Mouse (Mus musculus): ENCODE measurements at regions not wholly inside any gene's neighbourhood (a gene's known extent, or its start where the extent isn't known, plus 50 kb on each side); places are given as distances from the start of the nearest gene placed in this dataset.

GRCm38 (mm10) chr14:71129771-71130211 is 530.2 kb upstream of the Fam160b2 start:
- peak overlapping the region; percentile 88 for H3K27ac ChIP-seq (replicated peaks in 1 of 2; ENCODE audit: control insufficient read depth in 1 of 2, insufficient read depth in 1 of 2, low read depth in 2 of 2, low read length in 2 of 2)
- no peaks in the 10 kb centered on the region for H3K36me3 ChIP-seq (ENCODE audit: control insufficient read depth, insufficient read depth, low read length)
- no peak overlapping the region for H3K9ac ChIP-seq (ENCODE audit: low read length)
- 23% methylated on average over 4 of the region's 4 CpGs for WGBS
- peak; percentile 88 for ATAC-seq (ENCODE audit: insufficient number of reproducible peaks, insufficient read depth, low FRiP score, low read depth)
- peaks cover 16 to 21% of the 10 kb centered on the region in 2 experiments for H3K4me1 ChIP-seq (ENCODE audit: control insufficient read depth in 2 of 2, insufficient read depth in 2 of 2, low read length in 2 of 2)
- no peaks in the 10 kb centered on the region for H3K9me3 ChIP-seq (ENCODE audit: control insufficient read depth, low read length)
- no peak overlapping the region for H3K4me3 ChIP-seq (ENCODE audit: control insufficient read depth in 1 of 2, insufficient read depth in 1 of 2, low read depth in 1 of 2, low read length in 2 of 2)
- H3K27me3 ChIP-seq (ENCODE audit: control insufficient read depth, insufficient read depth, low read length), result no peaks in the 10 kb centered on the region
- H3K4me2 ChIP-seq (ENCODE audit: low read length), result peak overlapping the region; percentile 27

- H3K4me3 ChIP-seq (ENCODE audit: control insufficient read depth in 1 of 2, insufficient read depth in 1 of 2, low read depth in 1 of 2, low read length in 2 of 2), result no peak overlapping the region
- no peak for ATAC-seq (ENCODE audit: insufficient number of reproducible peaks, insufficient read depth, low FRiP score, low read depth)
- H3K27me3 ChIP-seq (ENCODE audit: control insufficient read depth, insufficient read depth, low read length), result no peaks in the 10 kb centered on the region
- no peaks in the 10 kb centered on the region for H3K36me3 ChIP-seq (ENCODE audit: control insufficient read depth, insufficient read depth, low read length)
- H3K9me3 ChIP-seq (ENCODE audit: control insufficient read depth, low read length), result no peaks in the 10 kb centered on the region
- peaks cover 16 to 21% of the 10 kb centered on the region in 2 experiments for H3K4me1 ChIP-seq (ENCODE audit: control insufficient read depth in 2 of 2, insufficient read depth in 2 of 2, low read length in 2 of 2)
- H3K9ac ChIP-seq (ENCODE audit: low read length), result no peak overlapping the region
- H3K27ac ChIP-seq (replicated peaks in 1 of 2; ENCODE audit: control insufficient read depth in 1 of 2, insufficient read depth in 1 of 2, low read depth in 2 of 2, low read length in 2 of 2), result peak overlapping the region; percentile 44 to 88; a peak in 2 of 4 replicates
- 47% methylated on average over 3 of the region's 3 CpGs for WGBS
- H3K4me2 ChIP-seq (ENCODE audit: low read length), result no peak overlapping the region
Measured at GRCm38 (mm10) chr14:71128495-71128894, 528.9 kb upstream of the Fam160b2 start.

GRCm38 (mm10) chr14:71118681-71119080 is 519.0 kb upstream of the Fam160b2 start:
- Histone ChIP-seq H3K27ac (replicated peaks in 1 of 2; ENCODE audit: control insufficient read depth in 1 of 2, insufficient read depth in 1 of 2, low read depth in 2 of 2, low read length in 2 of 2) (no peak overlapping the region), H3K4me1 (ENCODE audit: control insufficient read depth in 2 of 2, insufficient read depth in 2 of 2, low read length in 2 of 2) (no peaks in the 10 kb centered on the region), H3K9ac (ENCODE audit: low read length) (no peak overlapping the region), H3K27me3 (ENCODE audit: control insufficient read depth, insufficient read depth, low read length) (no peaks in the 10 kb centered on the region), H3K4me2 (ENCODE audit: low read length) (no peak overlapping the region), H3K4me3 (ENCODE audit: control insufficient read depth in 1 of 2, insufficient read depth in 1 of 2, low read depth in 1 of 2, low read length in 2 of 2) (no peak overlapping the region), H3K9me3 (ENCODE audit: control insufficient read depth, low read length) (no peaks in the 10 kb centered on the region), H3K36me3 (ENCODE audit: control insufficient read depth, insufficient read depth, low read length) (no peaks in the 10 kb centered on the region)
- ATAC-seq (ENCODE audit: insufficient number of reproducible peaks, insufficient read depth, low FRiP score, low read depth), result no peak
- WGBS, result 46% methylated on average over 7 of the region's 7 CpGs

- Histone ChIP-seq H3K4me1 (ENCODE audit: control insufficient read depth in 2 of 2, insufficient read depth in 2 of 2, low read length in 2 of 2) (no peaks in the 10 kb centered on the region), H3K4me3 (ENCODE audit: control insufficient read depth in 1 of 2, insufficient read depth in 1 of 2, low read depth in 1 of 2, low read length in 2 of 2) (no peak overlapping the region), H3K27me3 (ENCODE audit: control insufficient read depth, insufficient read depth, low read length) (no peaks in the 10 kb centered on the region), H3K36me3 (ENCODE audit: control insufficient read depth, insufficient read depth, low read length) (no peaks in the 10 kb centered on the region), H3K27ac (replicated peaks in 1 of 2; ENCODE audit: control insufficient read depth in 1 of 2, insufficient read depth in 1 of 2, low read depth in 2 of 2, low read length in 2 of 2) (no peak overlapping the region), H3K9ac (ENCODE audit: low read length) (no peak overlapping the region), H3K4me2 (ENCODE audit: low read length) (no peak overlapping the region), H3K9me3 (ENCODE audit: control insufficient read depth, low read length) (no peaks in the 10 kb centered on the region)
- 83% methylated on average over 3 of the region's 3 CpGs for WGBS
- ATAC-seq (ENCODE audit: insufficient number of reproducible peaks, insufficient read depth, low FRiP score, low read depth), result no peak
Measured at GRCm38 (mm10) chr14:71115798-71116432, 516.3 kb upstream of the Fam160b2 start.

- H3K27ac ChIP-seq (replicated peaks in 1 of 2; ENCODE audit: control insufficient read depth in 1 of 2, insufficient read depth in 1 of 2, low read depth in 2 of 2, low read length in 2 of 2), result no peak overlapping the region
- H3K36me3 ChIP-seq (ENCODE audit: control insufficient read depth, insufficient read depth, low read length), result no peaks in the 10 kb centered on the region
- ATAC-seq (ENCODE audit: insufficient number of reproducible peaks, insufficient read depth, low FRiP score, low read depth), result no peak
- H3K9ac ChIP-seq (ENCODE audit: low read length), result no peak overlapping the region
- no peaks in the 10 kb centered on the region for H3K4me1 ChIP-seq (ENCODE audit: control insufficient read depth in 2 of 2, insufficient read depth in 2 of 2, low read length in 2 of 2)
- H3K4me2 ChIP-seq (ENCODE audit: low read length), result no peak overlapping the region
- WGBS, result 82% methylated on average over 8 of the region's 8 CpGs
- no peaks in the 10 kb centered on the region for H3K9me3 ChIP-seq (ENCODE audit: control insufficient read depth, low read length)
- H3K4me3 ChIP-seq (ENCODE audit: control insufficient read depth in 1 of 2, insufficient read depth in 1 of 2, low read depth in 1 of 2, low read length in 2 of 2), result no peak overlapping the region
- no peaks in the 10 kb centered on the region for H3K27me3 ChIP-seq (ENCODE audit: control insufficient read depth, insufficient read depth, low read length)
Measured at GRCm38 (mm10) chr14:71115095-71115797, 515.6 kb upstream of the Fam160b2 start.

- H3K9me3 ChIP-seq (ENCODE audit: control insufficient read depth, low read length), result no peaks in the 10 kb centered on the region
- H3K4me2 ChIP-seq (ENCODE audit: low read length), result no peak overlapping the region
- H3K36me3 ChIP-seq (ENCODE audit: control insufficient read depth, insufficient read depth, low read length), result no peaks in the 10 kb centered on the region
- no peaks in the 10 kb centered on the region for H3K4me1 ChIP-seq (ENCODE audit: control insufficient read depth in 2 of 2, insufficient read depth in 2 of 2, low read length in 2 of 2)
- H3K27ac ChIP-seq (replicated peaks in 1 of 2; ENCODE audit: control insufficient read depth in 1 of 2, insufficient read depth in 1 of 2, low read depth in 2 of 2, low read length in 2 of 2), result no peak overlapping the region
- H3K9ac ChIP-seq (ENCODE audit: low read length), result no peak overlapping the region
- no peaks in the 10 kb centered on the region for H3K27me3 ChIP-seq (ENCODE audit: control insufficient read depth, insufficient read depth, low read length)
- no peak for ATAC-seq (ENCODE audit: insufficient number of reproducible peaks, insufficient read depth, low FRiP score, low read depth)
- no peak overlapping the region for H3K4me3 ChIP-seq (ENCODE audit: control insufficient read depth in 1 of 2, insufficient read depth in 1 of 2, low read depth in 1 of 2, low read length in 2 of 2)
Measured at GRCm38 (mm10) chr14:71113198-71113597, 513.6 kb upstream of the Fam160b2 start.

GRCm38 (mm10) chr14:71104617-71105016 is 505.0 kb upstream of the Fam160b2 start:
- Histone ChIP-seq H3K27me3 (ENCODE audit: control insufficient read depth, insufficient read depth, low read length) (no peaks in the 10 kb centered on the region), H3K27ac (replicated peaks in 1 of 2; ENCODE audit: control insufficient read depth in 1 of 2, insufficient read depth in 1 of 2, low read depth in 2 of 2, low read length in 2 of 2) (no peak overlapping the region), H3K4me2 (ENCODE audit: low read length) (no peak overlapping the region), H3K9me3 (ENCODE audit: control insufficient read depth, low read length) (no peaks in the 10 kb centered on the region), H3K36me3 (ENCODE audit: control insufficient read depth, insufficient read depth, low read length) (no peaks in the 10 kb centered on the region), H3K4me3 (ENCODE audit: control insufficient read depth in 1 of 2, insufficient read depth in 1 of 2, low read depth in 1 of 2, low read length in 2 of 2) (no peak overlapping the region), H3K4me1 (ENCODE audit: control insufficient read depth in 2 of 2, insufficient read depth in 2 of 2, low read length in 2 of 2) (no peaks in the 10 kb centered on the region), H3K9ac (ENCODE audit: low read length) (no peak overlapping the region)
- ATAC-seq (ENCODE audit: insufficient number of reproducible peaks, insufficient read depth, low FRiP score, low read depth), result no peak

- no peak overlapping the region for H3K27ac ChIP-seq (replicated peaks in 1 of 2; ENCODE audit: control insufficient read depth in 1 of 2, insufficient read depth in 1 of 2, low read depth in 2 of 2, low read length in 2 of 2)
- no peak overlapping the region for H3K4me3 ChIP-seq (ENCODE audit: control insufficient read depth in 1 of 2, insufficient read depth in 1 of 2, low read depth in 1 of 2, low read length in 2 of 2)
- WGBS, result 79% methylated on average over 5 of the region's 5 CpGs
- no peaks in the 10 kb centered on the region for H3K4me1 ChIP-seq (ENCODE audit: control insufficient read depth in 2 of 2, insufficient read depth in 2 of 2, low read length in 2 of 2)
- H3K9ac ChIP-seq (ENCODE audit: low read length), result no peak overlapping the region
- no peak for ATAC-seq (ENCODE audit: insufficient number of reproducible peaks, insufficient read depth, low FRiP score, low read depth)
- H3K27me3 ChIP-seq (ENCODE audit: control insufficient read depth, insufficient read depth, low read length), result no peaks in the 10 kb centered on the region
- no peak overlapping the region for H3K4me2 ChIP-seq (ENCODE audit: low read length)
- H3K36me3 ChIP-seq (ENCODE audit: control insufficient read depth, insufficient read depth, low read length), result no peaks in the 10 kb centered on the region
- H3K9me3 ChIP-seq (ENCODE audit: control insufficient read depth, low read length), result no peaks in the 10 kb centered on the region
Measured at GRCm38 (mm10) chr14:71103955-71104354, 504.3 kb upstream of the Fam160b2 start.

Measured in heart, embryonic 14.5 days (tissue).